Mouse (Mus musculus) bone marrow, adult 2 months (tissue): ENCODE data around the gene Olfr93.

Experiments used
- CTCF ChIP-seq: fragments of 200-500 bp; IDR thresholded peaks from 2 replicates; pipeline ENCODE4 v1.5.1; 2011; ENCODE audit warnings: low read length, control low read depth; ENCODE audit not compliant: control insufficient read depth, insufficient read depth
- POLR2A ChIP-seq: fragments of 200-500 bp; IDR thresholded peaks from 2 replicates; pipeline ENCODE4 v1.6.1; 2011; ENCODE audit warnings: low read depth, mild to moderate bottlenecking, control low read depth, low read length, borderline replicate concordance; ENCODE audit not compliant: control insufficient read depth

- TF ChIP-seq CTCF, result no peak
- no peak for TF ChIP-seq POLR2A
Measured at GRCm38 (mm10) chr17:37092198-37092597, 69.1 kb downstream of the Olfr93 start.
